Mouse (Mus musculus) embryo, embryonic 10.5 days (tissue): ENCODE measurements at regions not wholly inside any gene's neighbourhood (a gene's known extent, or its start where the extent isn't known, plus 50 kb on each side); places are given as distances from the start of the nearest gene placed in this dataset.
"Not testable (repeated sequence)": the region's sequence is repeated elsewhere in the genome, so short reads cannot be mapped to it uniquely, and the experiment has no call there.

Experiments
- DNase-seq: peaks from one replicate; pipeline ENCODE4 v3.0.0-alpha.2; 2015; ENCODE audit warnings: low spot score

GRCm38 (mm10) chr8:90056331-90056730 is 291.8 kb downstream of the Tox3 start:
- no peak for DNase-seq

GRCm38 (mm10) chr8:90046779-90047178 is 301.4 kb downstream of the Tox3 start:
- no peak for DNase-seq

- no peak for DNase-seq
Measured at GRCm38 (mm10) chr8:90036436-90036835, 311.7 kb downstream of the Tox3 start.

GRCm38 (mm10) chr8:90032572-90032971 is 315.6 kb downstream of the Tox3 start:
- DNase-seq: no peak

- peak; percentile 80 for DNase-seq
Measured at GRCm38 (mm10) chr8:90031220-90031619, 316.9 kb downstream of the Tox3 start.

- not testable (repeated sequence) for DNase-seq
Measured at GRCm38 (mm10) chr8:90017958-90018357, 330.2 kb downstream of the Tox3 start.

- DNase-seq: no peak
Measured at GRCm38 (mm10) chr8:90013755-90014154, 334.4 kb downstream of the Tox3 start.

- no peak for DNase-seq
Measured at GRCm38 (mm10) chr8:90011682-90012409, 336.3 kb downstream of the Tox3 start.

GRCm38 (mm10) chr8:90009431-90009830 is 338.7 kb downstream of the Tox3 start:
- DNase-seq: no peak

- peak; percentile 94 for DNase-seq
Measured at GRCm38 (mm10) chr8:90000899-90001640, 347.1 kb downstream of the Tox3 start.

- no peak for DNase-seq
Measured at GRCm38 (mm10) chr8:89993743-89994142, 354.4 kb downstream of the Tox3 start.

GRCm38 (mm10) chr8:89983859-89984258 is 364.3 kb downstream of the Tox3 start:
- DNase-seq: no peak

GRCm38 (mm10) chr8:89982551-89982950 is 365.6 kb downstream of the Tox3 start:
- no peak for DNase-seq

GRCm38 (mm10) chr8:89981320-89981719 is 366.8 kb downstream of the Tox3 start:
- DNase-seq: no peak

GRCm38 (mm10) chr8:89980441-89980840 is 367.7 kb downstream of the Tox3 start:
- no peak for DNase-seq

GRCm38 (mm10) chr8:89962799-89963198 is 385.3 kb downstream of the Tox3 start:
- no peak for DNase-seq

GRCm38 (mm10) chr8:89957486-89957885 is 390.7 kb downstream of the Tox3 start:
- DNase-seq: no peak

GRCm38 (mm10) chr8:89956482-89957020 is 391.6 kb downstream of the Tox3 start:
- peak; percentile 4 for DNase-seq

GRCm38 (mm10) chr8:89938836-89939235 is 409.3 kb downstream of the Tox3 start:
- no peak for DNase-seq

- DNase-seq: no peak
Measured at GRCm38 (mm10) chr8:89934521-89934920, 413.6 kb downstream of the Tox3 start.

GRCm38 (mm10) chr8:89926666-89927232 is 421.4 kb downstream of the Tox3 start:
- peak; percentile 7 for DNase-seq

GRCm38 (mm10) chr8:89924697-89925096 is 423.4 kb downstream of the Tox3 start:
- DNase-seq: not testable (repeated sequence)

- DNase-seq: no peak
Measured at GRCm38 (mm10) chr8:89914076-89914475, 434.1 kb downstream of the Tox3 start.
